Mouse (Mus musculus) brain, adult 2 months (tissue): ENCODE data around the gene Zdhhc3.
A peak's percentile ranks its signal among the peaks of the same experiment; 100 is the strongest.

Source experiments
- DNase-seq: peaks from one replicate; pipeline ENCODE4 v3.0.0; 2011; ENCODE audit warnings: low read depth, low spot score

The Zdhhc3 gene

GRCm38 (mm10) chr9:123112805-123113521 is at the start of gene Zdhhc3, which contains the start of gene Exosc7:
TSS of gene Zdhhc3 (minus strand) at chr9:123113205.
TSS of gene Exosc7 (plus strand) at chr9:123113215.
- DNase-seq = peak; percentile 95

GRCm38 (mm10) chr9:123161792-123162191 is 48.8 kb upstream of the Zdhhc3 start:
- no peak for DNase-seq

- DNase-seq = peak; percentile 78
Observed at GRCm38 (mm10) chr9:123159330-123159729, 46.3 kb upstream of the Zdhhc3 start.

- DNase-seq = peak; percentile 80
Observed at GRCm38 (mm10) chr9:123158125-123158836, 45.3 kb upstream of the Zdhhc3 start.

GRCm38 (mm10) chr9:123157699-123158098 is 44.7 kb upstream of the Zdhhc3 start:
- DNase-seq = no peak

GRCm38 (mm10) chr9:123156910-123157361 is 43.9 kb upstream of the Zdhhc3 start:
- DNase-seq = no peak

GRCm38 (mm10) chr9:123153121-123153520 is 40.1 kb upstream of the Zdhhc3 start:
- DNase-seq = no peak

- DNase-seq = no peak
Observed at GRCm38 (mm10) chr9:123152026-123152425, 39.0 kb upstream of the Zdhhc3 start.

GRCm38 (mm10) chr9:123151561-123151960 is 38.6 kb upstream of the Zdhhc3 start:
- DNase-seq = no peak

GRCm38 (mm10) chr9:123150241-123151020 is 37.4 kb upstream of the Zdhhc3 start, which contains the start of gene Clec3b:
TSS of gene Clec3b (plus strand) at chr9:123150946.
- DNase-seq = no peak

GRCm38 (mm10) chr9:123148430-123148829 is 35.4 kb upstream of the Zdhhc3 start:
- DNase-seq = no peak

GRCm38 (mm10) chr9:123139887-123140614 is 27.0 kb upstream of the Zdhhc3 start:
- no peak for DNase-seq

- DNase-seq = no peak
Observed at GRCm38 (mm10) chr9:123138891-123139474, 26.0 kb upstream of the Zdhhc3 start.

- DNase-seq = peak; percentile 73
Observed at GRCm38 (mm10) chr9:123136953-123137682, 24.1 kb upstream of the Zdhhc3 start.

- DNase-seq = no peak
Observed at GRCm38 (mm10) chr9:123132994-123133393, 20.0 kb upstream of the Zdhhc3 start.

- no peak for DNase-seq
Observed at GRCm38 (mm10) chr9:123127663-123128062, 14.7 kb upstream of the Zdhhc3 start.

- no peak for DNase-seq
Observed at GRCm38 (mm10) chr9:123124413-123124981, 11.5 kb upstream of the Zdhhc3 start.

- DNase-seq = peak; percentile 52
Observed at GRCm38 (mm10) chr9:123123571-123124412, 10.8 kb upstream of the Zdhhc3 start.

GRCm38 (mm10) chr9:123123017-123123416 is 10.0 kb upstream of the Zdhhc3 start:
- DNase-seq = peak; percentile 17
